Mouse (Mus musculus) kidney, postnatal 25 days (tissue): ENCODE data around the gene Wdr45.
A peak's percentile ranks its signal among the peaks of the same experiment; 100 is the strongest.

Experiments used
- DNase-seq, 2 experiments: peaks; one replicate each; pipeline ENCODE4 v3.0.0; 2021; ENCODE audit warnings: mixed read lengths in 2 of 2

Wdr45 gene

GRCm38 (mm10) chrX:7764657-7765280, 50.6 kb downstream of the Wdr45 start:
- DNase-seq: no peak

GRCm38 (mm10) chrX:7765281-7765670, 51.1 kb downstream of the Wdr45 start:
- no peak for DNase-seq

GRCm38 (mm10) chrX:7765764-7766163, 51.6 kb downstream of the Wdr45 start:
- DNase-seq: peak; percentile 46 to 76

DNA sequence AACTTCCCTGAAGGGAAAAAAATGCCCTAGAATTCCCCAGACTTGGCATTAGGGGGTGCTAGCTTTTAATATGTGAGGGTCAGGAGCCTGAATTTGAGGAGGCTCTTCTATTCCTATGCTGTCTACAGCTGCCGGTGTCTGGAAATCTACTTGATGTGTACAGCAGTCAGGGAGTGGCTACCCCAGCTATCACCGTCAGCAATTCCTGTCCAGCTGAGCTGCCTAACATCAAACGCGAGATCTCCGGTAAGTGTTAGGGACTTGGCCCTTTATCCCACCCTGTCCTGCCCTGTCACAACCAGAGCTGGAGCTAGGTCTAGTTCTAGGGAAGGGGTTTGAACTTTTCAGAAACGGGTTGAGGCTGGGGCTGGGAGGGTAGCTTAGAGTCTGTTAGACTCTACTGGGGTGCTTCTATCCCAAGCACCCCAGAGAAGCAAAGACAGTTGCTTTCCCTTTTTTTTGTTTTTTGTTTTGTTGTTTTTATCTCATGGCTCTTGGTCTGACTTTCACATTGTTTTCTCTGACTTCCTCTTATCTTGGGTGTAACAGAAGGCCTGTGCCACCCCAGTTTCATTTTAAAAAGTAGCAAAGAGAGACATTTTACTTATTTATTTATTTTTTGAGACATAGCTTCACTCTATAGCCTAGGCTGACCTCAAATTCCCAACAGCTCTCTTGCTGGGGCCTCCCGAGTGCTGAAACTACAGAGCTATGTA, 55.3 kb downstream of the Wdr45 start:
- no peak for DNase-seq

GRCm38 (mm10) chrX:7772766-7773165, 58.6 kb downstream of the Wdr45 start:
- peak in 1 of 2 experiments; percentile 45 for DNase-seq

- DNase-seq: no peak
Measured at GRCm38 (mm10) chrX:7775501-7776205, 61.5 kb downstream of the Wdr45 start.

DNA sequence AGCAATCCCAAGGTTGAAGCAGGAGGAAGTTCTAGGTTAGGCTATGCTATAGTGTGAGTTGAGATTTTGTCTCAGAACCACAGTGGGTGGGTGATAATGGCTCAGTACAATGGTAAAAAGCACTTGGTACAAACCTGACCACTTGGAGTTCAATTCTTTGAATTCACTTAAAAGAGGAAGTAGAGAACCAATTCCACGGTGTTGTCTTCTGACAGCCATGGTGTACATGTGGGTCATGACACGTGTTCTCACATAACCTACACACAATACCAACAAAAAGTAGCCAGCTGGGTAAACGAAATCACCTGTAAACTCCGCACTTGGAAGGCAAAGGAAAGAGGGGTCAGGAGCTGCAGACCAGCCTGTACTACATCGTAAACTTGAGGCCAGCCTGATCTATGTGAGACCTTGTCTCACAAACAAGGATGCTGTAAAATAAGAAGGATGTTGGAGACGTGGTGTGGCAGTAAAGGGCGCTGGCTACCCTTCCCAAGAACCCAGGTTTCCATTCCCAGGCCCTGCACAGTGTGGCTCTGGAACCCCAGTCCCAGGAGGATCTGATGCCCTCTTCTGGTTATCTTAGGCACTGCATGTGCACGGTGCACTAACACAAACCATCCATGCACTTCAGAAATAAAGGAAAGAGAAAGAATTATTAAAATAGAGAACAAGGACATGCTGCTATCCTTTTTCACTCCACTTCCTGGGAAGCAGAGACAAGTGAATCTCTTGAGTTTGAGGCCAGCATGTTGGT, 62.4 kb downstream of the Wdr45 start:
- peak in 1 of 2 experiments; percentile 74 for DNase-seq
